Mouse (Mus musculus): ENCODE data around the gene Entpd5. TPM values are rescaled to one million over a fixed set of nuclear protein-coding genes. Genes with fewer than 3 reads are reported as not detected.

Entpd5 gene
- polyA plus RNA-seq, 1 experiment from 2014 or later, result 18.1 TPM

DNA sequence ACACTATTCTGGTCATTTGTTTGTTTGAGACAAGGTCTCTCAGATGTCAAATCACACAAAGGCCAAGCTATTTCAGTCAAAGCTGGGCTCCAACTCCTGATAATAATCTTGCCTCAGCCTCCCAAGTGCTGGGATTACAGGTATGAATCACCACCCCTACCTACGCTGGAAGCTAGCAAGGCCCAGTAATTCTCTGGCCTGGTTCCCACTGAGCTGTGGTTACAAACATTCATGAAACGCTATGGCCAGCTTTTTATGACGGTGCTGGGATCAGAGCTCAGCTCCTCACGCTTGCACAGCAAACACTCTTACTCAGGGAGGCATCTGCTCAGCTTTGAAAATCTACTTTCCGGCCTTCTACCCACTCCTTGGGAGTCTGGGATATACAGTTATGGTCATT, 15.0 kb downstream of the Entpd5 start:
- no peak overlapping the region for H3K4me3 ChIP-seq (ENCODE audit: low read depth, low read length)

DNA sequence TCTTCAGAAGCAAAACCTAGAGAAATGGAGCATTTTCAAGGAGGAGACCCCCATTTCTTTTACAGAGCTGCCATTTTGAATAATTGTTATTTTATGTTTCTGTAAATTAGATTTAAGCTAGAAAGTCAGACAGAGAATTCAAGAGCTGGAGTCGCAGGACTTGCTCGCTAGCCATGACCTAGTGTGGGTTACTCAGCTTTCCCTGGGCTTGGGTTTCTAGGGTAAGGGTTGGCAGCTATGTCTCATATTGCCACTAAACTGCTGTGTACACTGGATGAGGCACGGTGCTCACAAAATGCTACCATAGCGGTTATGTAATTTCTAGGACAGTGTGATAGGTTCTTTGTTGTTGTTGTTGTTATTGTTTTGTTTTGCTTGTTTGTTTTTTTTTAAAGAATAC, 16.1 kb downstream of the Entpd5 start:
- Histone ChIP-seq H3K36me3 (ENCODE audit: control insufficient read depth, insufficient read depth) (no peaks in the 10 kb centered on the region; the same call in 1 of the 2 replicates), H3K9ac (ENCODE audit: low read depth, low read length) (no peak overlapping the region), H3K27me3 (ENCODE audit: control insufficient read depth, insufficient read depth, low read depth, low read length) (no peaks in the 10 kb centered on the region), H3K4me2 (ENCODE audit: low read depth, low read length) (no peak overlapping the region), H3K9me3 (replicated peaks; ENCODE audit: control insufficient read depth, low read length) (no peaks in the 10 kb centered on the region), H3K4me3 (ENCODE audit: low read depth, low read length) (no peak overlapping the region), H3K27ac (ENCODE audit: low read length) (no peak overlapping the region), H3K4me1 (ENCODE audit: control insufficient read depth, low read depth, low read length) (peaks cover 9% of the 10 kb centered on the region)
- no peak for ATAC-seq (ENCODE audit: low read depth)
- 80% methylated on average over 4 of the region's 4 CpGs for WGBS (ENCODE audit: insufficient replicate concordance)

More for the DNA sequence above, 15.0 kb downstream of the Entpd5 start:
- H3K27me3 ChIP-seq (ENCODE audit: control insufficient read depth, insufficient read depth, low read depth, low read length), result no peaks in the 10 kb centered on the region
- 73% methylated on average over 5 of the region's 5 CpGs for WGBS (ENCODE audit: insufficient replicate concordance)
- no peak overlapping the region for H3K4me2 ChIP-seq (ENCODE audit: low read depth, low read length)
- H3K4me1 ChIP-seq (ENCODE audit: control insufficient read depth, low read depth, low read length), result peaks cover 3% of the 10 kb centered on the region
- H3K9ac ChIP-seq (ENCODE audit: low read depth, low read length), result no peak overlapping the region
- no peak for ATAC-seq (ENCODE audit: low read depth)
- no peaks in the 10 kb centered on the region; the same call in 1 of the 2 replicates for H3K36me3 ChIP-seq (ENCODE audit: control insufficient read depth, insufficient read depth)
- no peak overlapping the region for H3K27ac ChIP-seq (ENCODE audit: low read length)
- no peaks in the 10 kb centered on the region for H3K9me3 ChIP-seq (replicated peaks; ENCODE audit: control insufficient read depth, low read length)

DNA sequence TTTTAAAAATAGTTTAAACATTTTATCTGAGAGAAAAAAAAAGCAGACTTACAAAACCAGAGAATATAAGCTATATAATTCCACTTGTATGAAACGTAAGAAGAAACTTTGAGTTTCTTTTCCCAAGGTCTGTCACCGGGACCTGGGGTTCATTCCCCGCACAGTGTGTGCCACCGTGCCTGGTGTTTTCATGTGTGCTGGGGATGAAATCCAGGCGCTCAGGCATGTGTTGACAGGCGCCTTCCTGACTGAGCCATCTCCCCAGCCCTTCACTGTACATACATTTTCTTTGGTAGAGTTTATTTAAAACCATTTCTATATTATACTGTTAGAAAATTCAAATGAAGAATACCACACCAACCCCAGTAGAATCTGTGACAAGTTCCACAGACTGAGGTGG, 18.5 kb downstream of the Entpd5 start:
- Histone ChIP-seq H3K9me3 (replicated peaks; ENCODE audit: control insufficient read depth, low read length) (no peaks in the 10 kb centered on the region), H3K36me3 (ENCODE audit: control insufficient read depth, insufficient read depth) (no peaks in the 10 kb centered on the region; the same call in 1 of the 2 replicates), H3K4me1 (ENCODE audit: control insufficient read depth, low read depth, low read length) (peaks cover 10% of the 10 kb centered on the region), H3K27me3 (ENCODE audit: control insufficient read depth, insufficient read depth, low read depth, low read length) (no peaks in the 10 kb centered on the region), H3K9ac (ENCODE audit: low read depth, low read length) (no peak overlapping the region), H3K4me2 (ENCODE audit: low read depth, low read length) (no peak overlapping the region), H3K27ac (ENCODE audit: low read length) (no peak overlapping the region), H3K4me3 (ENCODE audit: low read depth, low read length) (no peak overlapping the region)
- 79% methylated on average over 6 of the region's 6 CpGs for WGBS (ENCODE audit: insufficient replicate concordance)
- no peak for ATAC-seq (ENCODE audit: low read depth)

DNA sequence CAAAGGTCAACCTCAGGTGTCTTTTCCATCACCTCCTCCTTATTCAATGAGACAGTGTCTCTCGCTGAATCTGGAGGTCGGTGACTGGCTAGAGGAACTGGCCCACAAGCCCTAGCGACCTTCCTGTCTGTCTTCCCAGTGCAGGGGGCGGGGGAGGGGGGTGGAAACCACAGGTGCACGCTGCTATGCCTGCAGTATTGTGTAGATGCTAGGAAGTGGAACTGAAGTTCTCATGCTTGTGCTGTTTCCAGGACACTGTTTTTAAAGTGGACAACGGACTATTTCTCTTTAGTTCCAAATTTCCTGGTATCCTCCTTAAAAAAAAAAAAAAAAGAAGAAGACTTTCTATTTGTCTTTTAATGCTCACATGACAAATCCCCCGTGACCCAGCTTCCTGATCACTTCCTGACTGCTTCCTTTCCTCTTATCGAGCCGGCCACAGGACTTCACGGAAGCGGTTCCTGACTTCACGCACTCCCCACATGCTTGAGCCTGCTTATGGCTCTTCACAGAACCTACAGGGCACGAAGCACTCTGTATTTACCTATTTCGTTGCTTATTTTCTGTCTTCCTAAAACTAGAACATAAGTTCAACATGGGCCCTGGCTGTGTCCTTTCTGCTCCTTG, 19.9 kb downstream of the Entpd5 start:
- no peaks in the 10 kb centered on the region; the same call in 1 of the 2 replicates for H3K36me3 ChIP-seq (ENCODE audit: control insufficient read depth, insufficient read depth)
- WGBS (ENCODE audit: insufficient replicate concordance), result 23% methylated on average over 14 of the region's 14 CpGs
- no peak for ATAC-seq (ENCODE audit: low read depth)
- no peak overlapping the region for H3K4me2 ChIP-seq (ENCODE audit: low read depth, low read length)
- H3K27ac ChIP-seq (ENCODE audit: low read length), result no peak overlapping the region
- no peak overlapping the region for H3K9ac ChIP-seq (ENCODE audit: low read depth, low read length)
- H3K27me3 ChIP-seq (ENCODE audit: control insufficient read depth, insufficient read depth, low read depth, low read length), result no peaks in the 10 kb centered on the region
- peaks cover 11% of the 10 kb centered on the region for H3K4me1 ChIP-seq (ENCODE audit: control insufficient read depth, low read depth, low read length)
- H3K9me3 ChIP-seq (replicated peaks; ENCODE audit: control insufficient read depth, low read length), result no peaks in the 10 kb centered on the region
- H3K4me3 ChIP-seq (ENCODE audit: low read depth, low read length), result no peak overlapping the region

DNA sequence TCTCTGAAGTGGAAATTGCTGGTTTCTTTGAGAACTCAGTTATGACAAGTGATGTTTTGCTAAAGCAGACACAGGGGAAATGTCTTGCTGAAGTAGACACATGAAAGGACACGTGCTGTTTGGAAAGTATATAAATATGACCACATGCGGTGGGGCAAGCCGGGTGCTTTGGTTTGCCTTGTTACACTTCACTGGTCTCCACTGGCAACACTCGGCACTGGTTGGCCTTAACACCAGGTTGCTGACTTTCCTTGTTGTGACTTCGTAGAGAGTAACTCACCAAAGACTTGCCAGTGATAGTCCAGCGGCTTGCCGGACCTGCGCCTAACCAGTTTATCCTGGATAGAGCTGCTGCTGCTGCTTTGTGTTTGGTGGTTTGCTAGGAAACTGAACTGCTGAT, 20.7 kb downstream of the Entpd5 start:
- no peak for ATAC-seq (ENCODE audit: low read depth)
- no peaks in the 10 kb centered on the region; the same call in 1 of the 2 replicates for H3K36me3 ChIP-seq (ENCODE audit: control insufficient read depth, insufficient read depth)
- H3K9ac ChIP-seq (ENCODE audit: low read depth, low read length), result no peak overlapping the region
- no peaks in the 10 kb centered on the region for H3K9me3 ChIP-seq (replicated peaks; ENCODE audit: control insufficient read depth, low read length)
- H3K27me3 ChIP-seq (ENCODE audit: control insufficient read depth, insufficient read depth, low read depth, low read length), result no peaks in the 10 kb centered on the region
- no peak overlapping the region for H3K4me3 ChIP-seq (ENCODE audit: low read depth, low read length)
- no peak overlapping the region for H3K4me2 ChIP-seq (ENCODE audit: low read depth, low read length)
- no peak overlapping the region for H3K27ac ChIP-seq (ENCODE audit: low read length)
- WGBS (ENCODE audit: insufficient replicate concordance), result 84% methylated on average over 8 of the region's 8 CpGs
- H3K4me1 ChIP-seq (ENCODE audit: control insufficient read depth, low read depth, low read length), result peaks cover 11% of the 10 kb centered on the region

DNA sequence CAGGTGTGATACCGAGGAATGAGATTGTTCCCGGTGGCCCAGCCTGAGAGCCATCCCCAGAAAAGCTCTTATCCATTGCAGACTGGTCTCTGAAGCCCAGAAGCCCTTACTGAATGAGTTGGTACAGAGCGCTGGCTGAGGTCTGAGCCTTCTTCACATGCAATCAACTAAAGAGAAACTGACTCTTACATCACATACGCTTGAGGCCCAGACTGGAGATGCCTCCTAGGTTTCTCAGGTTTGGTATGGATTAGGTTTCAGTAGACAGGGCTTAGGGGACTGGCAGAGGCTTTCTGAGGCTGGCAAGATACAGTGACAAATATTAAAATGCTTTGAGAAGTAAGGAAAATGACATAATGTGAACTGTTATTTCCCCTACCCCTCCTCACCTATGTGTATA, 23.4 kb downstream of the Entpd5 start:
- Histone ChIP-seq H3K9me3 (replicated peaks; ENCODE audit: control insufficient read depth, low read length) (no peaks in the 10 kb centered on the region), H3K4me2 (ENCODE audit: low read depth, low read length) (no peak overlapping the region), H3K4me1 (ENCODE audit: control insufficient read depth, low read depth, low read length) (peaks cover 11% of the 10 kb centered on the region), H3K27me3 (ENCODE audit: control insufficient read depth, insufficient read depth, low read depth, low read length) (no peaks in the 10 kb centered on the region), H3K27ac (ENCODE audit: low read length) (peak overlapping the region; percentile 33; the same call in 1 of the 2 replicates), H3K36me3 (ENCODE audit: control insufficient read depth, insufficient read depth) (peaks cover 3% of the 10 kb centered on the region; the same call in 1 of the 2 replicates), H3K4me3 (ENCODE audit: low read depth, low read length) (no peak overlapping the region), H3K9ac (ENCODE audit: low read depth, low read length) (no peak overlapping the region)
- WGBS (ENCODE audit: insufficient replicate concordance), result 79% methylated on average over 4 of the region's 4 CpGs
- ATAC-seq (ENCODE audit: low read depth), result no peak

DNA sequence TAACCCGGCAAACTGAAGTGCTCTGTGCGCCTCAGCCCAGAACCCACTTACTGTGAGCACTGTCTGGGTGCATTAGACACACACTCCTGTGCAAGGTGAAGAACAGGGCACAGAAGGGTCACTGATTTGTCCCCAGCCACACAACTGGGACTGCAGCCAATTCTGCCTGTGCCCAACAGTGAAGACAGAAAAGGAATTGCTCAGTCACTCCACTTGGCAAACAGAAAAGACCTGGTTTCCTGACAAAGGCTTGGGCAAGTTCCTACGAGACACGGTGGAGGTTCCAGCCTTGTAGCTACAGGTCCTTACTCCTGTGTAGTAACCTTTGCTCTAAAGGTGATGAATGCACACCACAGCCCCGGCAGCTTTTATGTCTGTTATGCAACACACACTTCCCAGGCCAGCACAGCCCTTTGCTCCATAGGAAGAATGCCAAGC, 24.2 kb downstream of the Entpd5 start:
- H3K27ac ChIP-seq (ENCODE audit: low read length), result peak overlapping the region; percentile 28
- H3K27me3 ChIP-seq (ENCODE audit: control insufficient read depth, insufficient read depth, low read depth, low read length), result no peaks in the 10 kb centered on the region
- H3K4me3 ChIP-seq (ENCODE audit: low read depth, low read length), result no peak overlapping the region
- H3K9me3 ChIP-seq (replicated peaks; ENCODE audit: control insufficient read depth, low read length), result no peaks in the 10 kb centered on the region
- peak; percentile 83 for ATAC-seq (ENCODE audit: low read depth)
- no peak overlapping the region for H3K4me2 ChIP-seq (ENCODE audit: low read depth, low read length)
- peaks cover 11% of the 10 kb centered on the region for H3K4me1 ChIP-seq (ENCODE audit: control insufficient read depth, low read depth, low read length)
- 54% methylated on average over 5 of the region's 5 CpGs for WGBS (ENCODE audit: insufficient replicate concordance)
- no peak overlapping the region for H3K9ac ChIP-seq (ENCODE audit: low read depth, low read length)
- peaks cover 3% of the 10 kb centered on the region; the same call in 1 of the 2 replicates for H3K36me3 ChIP-seq (ENCODE audit: control insufficient read depth, insufficient read depth)

DNA sequence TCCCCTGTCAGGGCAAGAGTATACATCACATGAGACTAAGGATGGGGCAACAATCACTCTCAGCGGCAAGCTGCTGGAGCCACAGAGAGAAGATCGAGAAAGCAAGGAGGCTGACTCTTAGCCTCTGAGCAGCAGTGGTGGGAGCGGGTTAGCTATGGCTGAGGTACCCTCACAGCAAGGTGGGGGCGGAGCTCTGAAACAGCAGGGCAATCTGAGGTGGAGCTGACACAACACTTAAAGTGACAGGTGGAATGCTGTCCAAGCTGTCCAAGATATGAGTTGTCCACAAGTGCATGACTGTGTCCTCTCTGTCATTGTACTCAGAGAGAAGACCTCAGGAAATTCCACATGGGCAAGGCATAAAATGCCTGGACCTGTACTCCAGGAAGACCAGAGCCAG, 26.5 kb downstream of the Entpd5 start:
- Histone ChIP-seq H3K27ac (ENCODE audit: low read length) (no peak overlapping the region), H3K27me3 (ENCODE audit: control insufficient read depth, insufficient read depth, low read depth, low read length) (no peaks in the 10 kb centered on the region), H3K9me3 (replicated peaks; ENCODE audit: control insufficient read depth, low read length) (no peaks in the 10 kb centered on the region), H3K4me1 (ENCODE audit: control insufficient read depth, low read depth, low read length) (peaks cover 2% of the 10 kb centered on the region; the same call in 1 of the 2 replicates), H3K9ac (ENCODE audit: low read depth, low read length) (no peak overlapping the region), H3K4me2 (ENCODE audit: low read depth, low read length) (no peak overlapping the region), H3K36me3 (ENCODE audit: control insufficient read depth, insufficient read depth) (peaks cover 3% of the 10 kb centered on the region; the same call in 1 of the 2 replicates), H3K4me3 (ENCODE audit: low read depth, low read length) (no peak overlapping the region)
- no peak for ATAC-seq (ENCODE audit: low read depth)
- WGBS (ENCODE audit: insufficient replicate concordance), result 76% methylated on average over 4 of the region's 4 CpGs

DNA sequence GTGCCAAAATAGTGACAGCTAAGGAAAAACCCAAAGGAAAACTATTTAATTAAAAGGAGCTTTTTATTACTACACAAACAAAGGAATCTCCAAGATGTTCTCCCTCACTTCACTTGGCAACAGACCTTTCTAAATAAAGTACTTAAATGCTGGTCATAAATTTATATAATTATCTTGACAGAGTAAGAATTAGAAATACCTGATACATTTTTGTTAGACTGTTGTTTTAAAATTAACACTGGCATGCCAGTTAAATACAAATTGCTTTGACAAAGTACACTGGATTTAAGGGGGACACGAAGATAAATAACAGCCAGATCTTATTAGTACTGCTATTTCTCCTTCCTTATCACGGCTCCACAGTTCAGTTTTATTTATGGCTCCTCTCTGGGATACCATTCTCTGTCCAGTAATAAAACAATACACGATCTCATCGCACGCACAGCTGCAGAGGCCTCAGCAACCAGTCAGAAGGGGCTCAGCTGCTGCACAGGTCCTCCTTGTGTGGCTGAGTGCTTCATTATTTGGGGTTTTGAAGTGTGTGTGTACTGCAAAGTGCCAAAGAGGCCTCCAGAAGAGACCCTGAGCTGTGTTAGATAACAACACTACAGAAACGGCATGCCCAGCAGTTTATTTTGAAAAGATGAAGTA, 34.9 kb downstream of the Entpd5 start:
- no peak overlapping the region for H3K27ac ChIP-seq (ENCODE audit: low read length)
- no peaks in the 10 kb centered on the region for H3K27me3 ChIP-seq (ENCODE audit: control insufficient read depth, insufficient read depth, low read depth, low read length)
- no peak for ATAC-seq (ENCODE audit: low read depth)
- H3K9ac ChIP-seq (ENCODE audit: low read depth, low read length), result no peak overlapping the region
- H3K4me3 ChIP-seq (ENCODE audit: low read depth, low read length), result no peak overlapping the region
- WGBS (ENCODE audit: insufficient replicate concordance), result 72% methylated on average over 6 of the region's 6 CpGs
- H3K9me3 ChIP-seq (replicated peaks; ENCODE audit: control insufficient read depth, low read length), result no peaks in the 10 kb centered on the region
- peaks cover 25% of the 10 kb centered on the region for H3K36me3 ChIP-seq (ENCODE audit: control insufficient read depth, insufficient read depth)
- no peak overlapping the region for H3K4me2 ChIP-seq (ENCODE audit: low read depth, low read length)
- no peaks in the 10 kb centered on the region for H3K4me1 ChIP-seq (ENCODE audit: control insufficient read depth, low read depth, low read length)
